ENCODE assay signal across 16 mouse cellular contexts in the genomic region with DNA sequence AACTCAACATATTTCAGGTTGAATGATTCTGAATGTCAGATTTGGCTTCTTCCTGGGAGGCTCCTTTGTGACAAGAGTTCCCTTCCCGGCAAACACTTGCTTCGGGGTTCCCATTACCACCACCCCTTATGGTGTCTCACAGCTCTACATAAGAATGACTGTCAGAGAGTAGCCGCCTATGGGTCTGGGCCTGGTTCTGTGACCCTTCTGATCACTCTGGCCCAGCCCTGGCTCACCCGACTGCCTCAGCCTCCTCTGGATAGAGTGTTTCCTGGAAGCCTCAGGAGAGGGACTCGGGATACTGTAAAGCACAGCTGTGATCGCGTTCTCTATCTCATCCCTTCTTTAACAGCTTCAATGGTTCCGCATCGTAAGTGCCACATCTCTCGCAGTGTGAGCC.
DNase-seq lines count a peak whose midpoint lies in the region; ATAC-seq lines count a peak whose summit lies in the region.
"Had no signal": no experiment of that assay in that cellular context is flagged by ENCODE, and none has a peak within 500 bp of the region (broad histone marks: within the 10 kb centered on the region; RNA-seq: fewer than 3 reads in every experiment).

No protein-coding gene starts in this region.

- no peak overlapping the region for H3K4me3 ChIP-seq in hindbrain, embryonic 10.5 days
- no peak overlapping the region for H3K4me3 ChIP-seq in hindbrain, embryonic 13.5 days
- no peak overlapping the region for H3K4me3 ChIP-seq in forebrain, embryonic 13.5 days
- no peak overlapping the region for H3K4me3 ChIP-seq in midbrain, embryonic 13.5 days (replicated peaks)
- H3K4me3 ChIP-seq in kidney, embryonic 15.5 days (replicated peaks): no peak overlapping the region
- H3K4me3 ChIP-seq: heart, embryonic 15.5 days; liver, embryonic 15.5 days; neural tube, embryonic 12.5 days had no signal

- no peaks in the 10 kb centered on the region for H3K36me3 ChIP-seq in hindbrain, embryonic 10.5 days
- H3K36me3 ChIP-seq in hindbrain, embryonic 13.5 days: no peaks in the 10 kb centered on the region
- no peaks in the 10 kb centered on the region for H3K36me3 ChIP-seq in forebrain, embryonic 13.5 days (ENCODE audit: poor library complexity, severe bottlenecking)
- H3K36me3 ChIP-seq in midbrain, embryonic 13.5 days: no peaks in the 10 kb centered on the region
- H3K36me3 ChIP-seq in kidney, embryonic 15.5 days: no peaks in the 10 kb centered on the region
- H3K36me3 ChIP-seq: heart, embryonic 15.5 days; liver, embryonic 15.5 days; neural tube, embryonic 12.5 days had no signal

- H3K9ac ChIP-seq in hindbrain, embryonic 13.5 days: no peak overlapping the region
- no peak overlapping the region for H3K9ac ChIP-seq in forebrain, embryonic 13.5 days
- H3K9ac ChIP-seq in midbrain, embryonic 13.5 days (replicated peaks): no peak overlapping the region
- H3K9ac ChIP-seq in kidney, embryonic 15.5 days: no peak overlapping the region
- H3K9ac ChIP-seq: heart, embryonic 15.5 days; liver, embryonic 15.5 days; neural tube, embryonic 12.5 days had no signal

- peaks cover 16% of the 10 kb centered on the region; the same call in 1 of the 2 replicates for H3K4me1 ChIP-seq in hindbrain, embryonic 10.5 days (replicated peaks)
- 0 out of 2 replicates have a peak, but pooled peaks cover 7% of the 10 kb centered on the region for H3K4me1 ChIP-seq in hindbrain, embryonic 13.5 days (replicated peaks)
- H3K4me1 ChIP-seq in forebrain, embryonic 13.5 days: peaks cover 15% of the 10 kb centered on the region
- H3K4me1 ChIP-seq in midbrain, embryonic 13.5 days (replicated peaks): peaks cover 12% of the 10 kb centered on the region
- H3K4me1 ChIP-seq in kidney, embryonic 15.5 days: no peaks in the 10 kb centered on the region
- H3K4me1 ChIP-seq: heart, embryonic 15.5 days; liver, embryonic 15.5 days; neural tube, embryonic 12.5 days had no signal

- no peak for ATAC-seq in hindbrain, embryonic 13.5 days (ENCODE audit: low FRiP score)
- peak; percentile 58 for ATAC-seq in forebrain, embryonic 13.5 days
- 0 out of 2 replicates have a peak, but pooled peaks have one; percentile 48 for ATAC-seq in midbrain, embryonic 13.5 days
- ATAC-seq in kidney, embryonic 15.5 days (replicated peaks; ENCODE audit: low FRiP score): no peak
- ATAC-seq: inflammation-experienced regulatory T-cells, adult 6 months had no signal

- peaks cover 3% of the 10 kb centered on the region; the same call in 1 of the 2 replicates for H3K27me3 ChIP-seq in hindbrain, embryonic 10.5 days (ENCODE audit: insufficient read depth, poor library complexity, severe bottlenecking)
- H3K27me3 ChIP-seq in hindbrain, embryonic 13.5 days: no peaks in the 10 kb centered on the region
- no peaks in the 10 kb centered on the region for H3K27me3 ChIP-seq in forebrain, embryonic 13.5 days
- no peaks in the 10 kb centered on the region for H3K27me3 ChIP-seq in midbrain, embryonic 13.5 days
- H3K27me3 ChIP-seq in kidney, embryonic 15.5 days: no peaks in the 10 kb centered on the region
- H3K27me3 ChIP-seq: heart, embryonic 15.5 days; liver, embryonic 15.5 days; neural tube, embryonic 12.5 days had no signal

- H3K4me2 ChIP-seq in hindbrain, embryonic 13.5 days: no peak overlapping the region
- no peak overlapping the region for H3K4me2 ChIP-seq in forebrain, embryonic 13.5 days
- H3K4me2 ChIP-seq in midbrain, embryonic 13.5 days (replicated peaks): no peak overlapping the region
- H3K4me2 ChIP-seq in kidney, embryonic 15.5 days: no peak overlapping the region
- H3K4me2 ChIP-seq: heart, embryonic 15.5 days; liver, embryonic 15.5 days; neural tube, embryonic 12.5 days had no signal

- H3K9me3 ChIP-seq in hindbrain, embryonic 10.5 days: no peaks in the 10 kb centered on the region
- H3K9me3 ChIP-seq in hindbrain, embryonic 13.5 days: no peaks in the 10 kb centered on the region
- H3K9me3 ChIP-seq in forebrain, embryonic 13.5 days (replicated peaks): no peaks in the 10 kb centered on the region
- no peaks in the 10 kb centered on the region for H3K9me3 ChIP-seq in midbrain, embryonic 13.5 days
- H3K9me3 ChIP-seq in kidney, embryonic 15.5 days (replicated peaks): no peaks in the 10 kb centered on the region
- H3K9me3 ChIP-seq: heart, embryonic 15.5 days; liver, embryonic 15.5 days; neural tube, embryonic 12.5 days had no signal

- 52% methylated on average over 10 of the region's 10 CpGs for WGBS in hindbrain, embryonic 10.5 days
- WGBS in hindbrain, embryonic 13.5 days: 36% methylated on average over 10 of the region's 10 CpGs
- 43% methylated on average over 10 of the region's 10 CpGs for WGBS in forebrain, embryonic 13.5 days
- 40% methylated on average over 10 of the region's 10 CpGs for WGBS in midbrain, embryonic 13.5 days
- WGBS in kidney, embryonic 15.5 days: 73% methylated on average over 10 of the region's 10 CpGs

- DNase-seq in hindbrain, embryonic 10.5 days (ENCODE audit: low spot score): no peak
- DNase-seq in embryo, embryonic 9.5 days (ENCODE audit: extremely low spot score): peak; percentile 9
- DNase-seq in layer of hippocampus, adult 9-11 months: no peak
- DNase-seq: B cell, adult 2 months; cerebellum, adult 11 months; kidney, adult 9 months; lung, postnatal 14 days; thymus, postnatal 36 days had no signal

- H3K27ac ChIP-seq in hindbrain, embryonic 10.5 days: peak overlapping the region; percentile 53
- H3K27ac ChIP-seq in hindbrain, embryonic 13.5 days: no peak overlapping the region
- no peak overlapping the region; the same call in 1 of the 2 replicates for H3K27ac ChIP-seq in forebrain, embryonic 13.5 days
- peak overlapping the region; percentile 14 for H3K27ac ChIP-seq in midbrain, embryonic 13.5 days
- H3K27ac ChIP-seq in kidney, embryonic 15.5 days: no peak overlapping the region
- H3K27ac ChIP-seq: heart, embryonic 15.5 days; liver, embryonic 15.5 days; neural tube, embryonic 12.5 days had no signal

Comparison
In these comparisons a context has a peak if more than half of its experiments do, and no peak if none do; other contexts are left out.
1. H3K27ac ChIP-seq: peak in hindbrain, embryonic 10.5 days (single experiment) and midbrain, embryonic 13.5 days (single experiment); none in hindbrain, embryonic 13.5 days (single experiment), forebrain, embryonic 13.5 days (single experiment) and kidney, embryonic 15.5 days (single experiment).
2. ATAC-seq: peak in forebrain, embryonic 13.5 days (single experiment) and midbrain, embryonic 13.5 days (single experiment); none in hindbrain, embryonic 13.5 days (single experiment) and kidney, embryonic 15.5 days (single experiment).